Mouse (Mus musculus): ENCODE results near the gene Klhl22. TPM values are rescaled to one million over a fixed set of nuclear protein-coding genes. Genes with fewer than 3 reads are reported as not detected.

Gene Klhl22
- polyA plus RNA-seq, 1 experiment from 2014 or later = 68.2 TPM

- DNase-seq (ENCODE audit: low spot score) (no peak), ATAC-seq (no peak)
- no peaks in the 10 kb centered on the region for H3K9me3 ChIP-seq (replicated peaks; ENCODE audit: control insufficient read depth, low read length)
- peaks cover 41% of the 10 kb centered on the region for H3K27me3 ChIP-seq (replicated peaks; ENCODE audit: control insufficient read depth, insufficient read depth, low read length)
- no peak overlapping the region for H3K9ac ChIP-seq (ENCODE audit: low read length)
- no peak overlapping the region for H3K4me2 ChIP-seq (ENCODE audit: low read length)
- 84% methylated on average over 4 of the region's 4 CpGs for WGBS
- H3K36me3 ChIP-seq (ENCODE audit: control insufficient read depth, insufficient read depth, low read length) = peaks cover 32% of the 10 kb centered on the region
- H3K27ac ChIP-seq (ENCODE audit: low read depth, low read length) = no peak overlapping the region
- H3K4me3 ChIP-seq (ENCODE audit: low read depth, low read length) = no peak overlapping the region
- peaks cover 10% of the 10 kb centered on the region for H3K4me1 ChIP-seq (ENCODE audit: control insufficient read depth, insufficient read depth, low read length)
These were observed 34.6 kb downstream of the Klhl22 start for GRCm38 (mm10) chr16:17794047-17794446.

GRCm38 (mm10) chr16:17795643-17796042 lies 36.2 kb downstream of the Klhl22 start:
- H3K9ac ChIP-seq (ENCODE audit: low read length) = no peak overlapping the region
- WGBS = 59% methylated on average over 5 of the region's 5 CpGs
- ATAC-seq = no peak
- H3K9me3 ChIP-seq (replicated peaks; ENCODE audit: control insufficient read depth, low read length) = no peaks in the 10 kb centered on the region
- no peak overlapping the region for H3K4me3 ChIP-seq (ENCODE audit: low read depth, low read length)
- H3K4me2 ChIP-seq (ENCODE audit: low read length) = no peak overlapping the region
- H3K27ac ChIP-seq (ENCODE audit: low read depth, low read length) = no peak overlapping the region
- peaks cover 20% of the 10 kb centered on the region for H3K36me3 ChIP-seq (ENCODE audit: control insufficient read depth, insufficient read depth, low read length)
- H3K4me1 ChIP-seq (ENCODE audit: control insufficient read depth, insufficient read depth, low read length) = peaks cover 10% of the 10 kb centered on the region
- H3K27me3 ChIP-seq (replicated peaks; ENCODE audit: control insufficient read depth, insufficient read depth, low read length) = peaks cover 55% of the 10 kb centered on the region
- DNase-seq (ENCODE audit: low spot score) = no peak

DNA sequence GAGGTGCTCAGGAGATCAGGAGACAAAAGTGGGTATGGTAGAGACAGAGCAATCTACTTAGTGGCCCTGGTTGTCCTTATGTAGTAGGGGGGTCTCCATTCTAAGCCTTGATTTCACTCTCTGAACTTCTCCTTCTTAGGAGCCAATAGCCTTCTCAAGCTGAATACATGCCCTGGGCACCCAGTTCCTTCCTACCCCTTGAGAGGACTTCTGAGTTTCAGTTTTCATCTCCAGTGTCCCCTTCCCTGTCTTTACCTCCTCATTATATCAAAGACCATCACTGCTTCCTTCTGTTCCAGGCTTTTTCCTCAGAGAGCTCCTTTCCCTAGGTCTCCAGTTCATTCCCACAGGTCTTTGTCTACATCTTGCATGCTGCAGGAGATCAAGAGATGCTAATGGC lies 37.1 kb downstream of the Klhl22 start:
- DNase-seq (ENCODE audit: low spot score) (no peak), ATAC-seq (no peak)
- H3K27me3 ChIP-seq (replicated peaks; ENCODE audit: control insufficient read depth, insufficient read depth, low read length) = peaks cover 64% of the 10 kb centered on the region

GRCm38 (mm10) chr16:17796971-17797811 lies 37.8 kb downstream of the Klhl22 start, which contains the start of gene Scarf2:
Gene Scarf2 (plus strand): TSS chr16:17797282.
- Histone ChIP-seq H3K36me3 (ENCODE audit: control insufficient read depth, insufficient read depth, low read length) (peaks cover 9% of the 10 kb centered on the region; the same call in 1 of the 2 replicates), H3K4me1 (ENCODE audit: control insufficient read depth, insufficient read depth, low read length) (peaks cover 10% of the 10 kb centered on the region), H3K27me3 (replicated peaks; ENCODE audit: control insufficient read depth, insufficient read depth, low read length) (peaks cover 71% of the 10 kb centered on the region), H3K27ac (ENCODE audit: low read depth, low read length) (no peak within 1 kb of the TSS), H3K9me3 (replicated peaks; ENCODE audit: control insufficient read depth, low read length) (no peaks in the 10 kb centered on the region), H3K4me2 (ENCODE audit: low read length) (peak within 1 kb of the TSS; percentile 77), H3K9ac (ENCODE audit: low read length) (peak within 1 kb of the TSS; percentile 65), H3K4me3 (ENCODE audit: low read depth, low read length) (peak within 1 kb of the TSS; percentile 45)
- ATAC-seq = peak; percentile 37; the same call in 1 of the 2 replicates
- 1% methylated on average over 72 of the region's 81 CpGs for WGBS
- DNase-seq (ENCODE audit: low spot score) = peak; percentile 23

More for the DNA sequence above, 37.1 kb downstream of the Klhl22 start:
- H3K27ac ChIP-seq (ENCODE audit: low read depth, low read length) = no peak overlapping the region
- no peaks in the 10 kb centered on the region for H3K9me3 ChIP-seq (replicated peaks; ENCODE audit: control insufficient read depth, low read length)
- H3K4me1 ChIP-seq (ENCODE audit: control insufficient read depth, insufficient read depth, low read length) = peaks cover 10% of the 10 kb centered on the region
- H3K4me2 ChIP-seq (ENCODE audit: low read length) = peak overlapping the region; percentile 77
- H3K4me3 ChIP-seq (ENCODE audit: low read depth, low read length) = peak overlapping the region; percentile 45
- H3K9ac ChIP-seq (ENCODE audit: low read length) = peak overlapping the region; percentile 65
- H3K36me3 ChIP-seq (ENCODE audit: control insufficient read depth, insufficient read depth, low read length) = peaks cover 11% of the 10 kb centered on the region; the same call in 1 of the 2 replicates

DNA sequence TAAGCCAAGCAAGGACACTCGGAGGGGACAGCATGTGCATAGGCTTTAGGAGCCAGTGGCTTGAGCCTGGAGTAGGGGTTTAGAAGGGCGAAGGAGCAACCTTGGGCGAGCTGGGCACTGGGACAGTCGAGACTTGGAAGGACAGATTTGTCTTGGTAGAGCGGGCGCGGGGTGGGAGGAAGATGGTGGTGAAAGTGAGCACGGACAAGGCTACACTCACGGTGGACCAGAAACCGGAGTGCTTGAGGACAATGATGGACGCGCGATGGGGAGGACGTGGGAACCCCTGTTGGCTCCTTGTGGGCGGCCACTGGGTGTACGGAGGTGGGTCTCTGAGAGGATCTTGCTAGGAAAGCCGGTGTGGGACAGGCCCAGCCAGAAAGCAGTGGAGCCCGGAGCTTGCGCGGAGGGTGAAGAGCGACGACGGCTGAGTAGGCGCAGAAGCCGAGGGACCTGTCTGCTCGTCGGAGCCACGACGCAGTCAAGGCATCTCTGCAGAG lies 38.4 kb downstream of the Klhl22 start:
- H3K4me1 ChIP-seq (ENCODE audit: control insufficient read depth, insufficient read depth, low read length) = peaks cover 16% of the 10 kb centered on the region
- WGBS = 3% methylated on average over 29 of the region's 29 CpGs
- H3K36me3 ChIP-seq (ENCODE audit: control insufficient read depth, insufficient read depth, low read length) = 0 out of 2 replicates have a peak, but pooled peaks cover 3% of the 10 kb centered on the region
- H3K9ac ChIP-seq (ENCODE audit: low read length) = peak overlapping the region; percentile 65
- H3K9me3 ChIP-seq (replicated peaks; ENCODE audit: control insufficient read depth, low read length) = no peaks in the 10 kb centered on the region
- DNase-seq (ENCODE audit: low spot score) (peak; percentile 28), ATAC-seq (no peak)
- H3K27me3 ChIP-seq (replicated peaks; ENCODE audit: control insufficient read depth, insufficient read depth, low read length) = peaks cover 77% of the 10 kb centered on the region
- H3K4me3 ChIP-seq (ENCODE audit: low read depth, low read length) = peak overlapping the region; percentile 45
- no peak overlapping the region for H3K27ac ChIP-seq (ENCODE audit: low read depth, low read length)
- peak overlapping the region; percentile 77 for H3K4me2 ChIP-seq (ENCODE audit: low read length)

DNA sequence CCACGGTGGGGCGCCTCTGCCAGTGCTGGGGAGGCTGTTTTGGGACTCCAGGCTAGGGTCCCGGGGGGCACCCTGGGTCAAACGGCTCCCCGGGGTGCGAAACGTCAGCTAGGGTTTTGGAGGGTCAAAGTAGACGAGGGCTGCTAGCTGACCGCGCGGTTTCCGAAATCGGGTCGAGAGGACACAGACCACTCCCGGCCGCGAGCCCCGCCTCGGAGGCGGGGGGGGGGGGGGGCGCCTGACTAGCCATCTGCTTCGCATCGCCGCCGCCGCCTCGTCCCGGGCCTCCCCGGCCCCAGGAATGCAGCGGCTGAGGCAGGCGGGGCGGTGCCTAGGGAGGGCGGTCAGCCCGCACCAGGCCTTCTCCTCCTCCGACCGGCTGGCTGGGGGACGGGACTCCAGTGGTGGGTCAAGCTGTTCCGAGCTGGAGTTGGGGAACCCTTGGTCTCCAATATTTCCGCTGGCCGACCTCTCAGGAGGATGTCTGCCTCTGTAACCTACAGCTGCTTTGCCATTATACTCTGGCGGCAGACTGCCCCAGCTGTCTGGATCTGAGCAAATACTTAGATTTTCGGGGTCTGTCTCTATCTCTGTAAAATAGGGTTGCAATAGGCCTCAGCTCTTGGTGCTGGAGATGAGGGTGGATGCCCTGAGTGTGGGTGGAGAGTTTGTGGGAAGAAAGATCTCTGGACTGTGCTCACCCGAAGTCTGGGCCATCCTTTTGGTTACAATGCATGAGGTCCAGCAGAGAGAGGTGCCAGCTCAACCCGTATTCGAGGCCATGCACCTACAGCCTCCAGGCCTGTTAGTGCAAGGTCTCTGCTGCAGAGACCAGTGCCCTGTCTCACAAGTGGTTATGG lies 39.1 kb downstream of the Klhl22 start:
- 2% methylated on average over 33 of the region's 45 CpGs for WGBS
- Histone ChIP-seq H3K36me3 (ENCODE audit: control insufficient read depth, insufficient read depth, low read length) (no peaks in the 10 kb centered on the region), H3K4me3 (ENCODE audit: low read depth, low read length) (peak overlapping the region; percentile 45), H3K27me3 (replicated peaks; ENCODE audit: control insufficient read depth, insufficient read depth, low read length) (peaks cover 84% of the 10 kb centered on the region), H3K4me1 (ENCODE audit: control insufficient read depth, insufficient read depth, low read length) (peaks cover 22% of the 10 kb centered on the region), H3K4me2 (ENCODE audit: low read length) (peak overlapping the region; percentile 77), H3K9me3 (replicated peaks; ENCODE audit: control insufficient read depth, low read length) (no peaks in the 10 kb centered on the region), H3K27ac (ENCODE audit: low read depth, low read length) (no peak overlapping the region), H3K9ac (ENCODE audit: low read length) (peak overlapping the region; percentile 35)
- DNase-seq (ENCODE audit: low spot score) (no peak), ATAC-seq (peak; percentile 43; the same call in 1 of the 2 replicates)

DNA sequence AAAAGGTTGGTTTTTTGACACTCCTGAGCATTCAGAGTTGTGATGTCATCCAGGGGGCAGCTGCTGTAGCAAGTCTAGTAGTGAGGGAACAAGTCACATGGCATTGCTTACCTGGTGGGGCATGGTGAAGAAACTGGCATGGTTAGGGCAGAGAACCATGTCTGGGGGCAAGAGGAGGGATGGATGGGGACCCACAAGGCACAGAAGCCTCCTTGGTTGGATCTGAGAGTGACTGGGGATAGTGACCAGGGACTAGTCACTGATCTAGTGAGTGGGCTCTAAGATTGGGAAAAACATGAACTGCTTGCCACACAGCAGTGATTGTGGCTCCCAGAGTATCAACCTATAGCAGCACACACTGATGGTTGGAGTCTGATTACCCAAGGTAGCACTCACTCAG lies 40.2 kb downstream of the Klhl22 start:
- no peak overlapping the region for H3K4me2 ChIP-seq (ENCODE audit: low read length)
- no peak overlapping the region for H3K27ac ChIP-seq (ENCODE audit: low read depth, low read length)
- H3K4me1 ChIP-seq (ENCODE audit: control insufficient read depth, insufficient read depth, low read length) = peaks cover 28% of the 10 kb centered on the region
- H3K9ac ChIP-seq (ENCODE audit: low read length) = no peak overlapping the region
- H3K9me3 ChIP-seq (replicated peaks; ENCODE audit: control insufficient read depth, low read length) = no peaks in the 10 kb centered on the region
- no peaks in the 10 kb centered on the region for H3K36me3 ChIP-seq (ENCODE audit: control insufficient read depth, insufficient read depth, low read length)
- DNase-seq (ENCODE audit: low spot score) (no peak), ATAC-seq (no peak)
- H3K27me3 ChIP-seq (replicated peaks; ENCODE audit: control insufficient read depth, insufficient read depth, low read length) = peaks cover 95% of the 10 kb centered on the region
- no peak overlapping the region for H3K4me3 ChIP-seq (ENCODE audit: low read depth, low read length)

DNA sequence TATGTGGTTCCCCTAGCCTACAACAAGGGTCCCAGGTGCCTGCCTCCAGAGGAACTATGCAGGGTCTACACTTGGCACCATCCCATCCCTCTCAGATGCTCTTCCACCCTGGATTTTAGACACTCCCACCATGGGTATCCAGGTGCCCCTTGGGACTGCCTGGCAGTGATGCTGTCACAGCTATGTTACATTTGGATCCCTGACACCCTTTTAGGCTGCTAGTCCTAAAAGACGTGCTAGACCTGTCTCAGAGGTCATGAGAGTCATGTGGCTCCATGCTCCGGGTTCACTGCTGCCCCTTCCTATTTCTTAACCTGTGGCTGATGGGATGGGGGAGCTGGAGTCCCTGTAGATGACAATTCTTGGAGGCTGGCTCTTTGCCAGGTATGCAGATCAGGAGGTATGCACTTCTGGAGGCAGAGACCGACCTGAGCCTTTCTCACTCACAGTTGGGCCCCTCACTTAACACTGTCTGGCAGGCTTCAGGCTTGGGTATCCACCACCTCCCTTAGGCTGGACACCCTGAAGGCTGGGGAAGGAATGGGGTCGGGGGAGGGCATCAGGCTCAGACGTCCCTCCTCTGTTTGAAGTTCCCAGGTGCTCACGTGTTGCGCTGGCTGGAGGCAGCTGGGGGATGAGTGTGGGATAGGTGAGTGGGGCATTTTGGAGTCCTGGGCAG lies 42.5 kb downstream of the Klhl22 start:
- peak; percentile 16 for DNase-seq (ENCODE audit: low spot score)
- no peaks in the 10 kb centered on the region for H3K9me3 ChIP-seq (replicated peaks; ENCODE audit: control insufficient read depth, low read length)
- no peak overlapping the region; the same call in 1 of the 2 replicates for H3K4me2 ChIP-seq (ENCODE audit: low read length)
- ATAC-seq = no peak
- H3K4me1 ChIP-seq (ENCODE audit: control insufficient read depth, insufficient read depth, low read length) = peaks cover 34% of the 10 kb centered on the region
- H3K27ac ChIP-seq (ENCODE audit: low read depth, low read length) = no peak overlapping the region
- no peaks in the 10 kb centered on the region for H3K36me3 ChIP-seq (ENCODE audit: control insufficient read depth, insufficient read depth, low read length)
- 3% methylated on average over 7 of the region's 7 CpGs for WGBS
- H3K4me3 ChIP-seq (ENCODE audit: low read depth, low read length) = no peak overlapping the region
- H3K9ac ChIP-seq (ENCODE audit: low read length) = no peak overlapping the region
- H3K27me3 ChIP-seq (replicated peaks; ENCODE audit: control insufficient read depth, insufficient read depth, low read length) = peaks cover 95% of the 10 kb centered on the region
